Mouse (Mus musculus): ENCODE measurements around the gene Pld2.

DNA sequence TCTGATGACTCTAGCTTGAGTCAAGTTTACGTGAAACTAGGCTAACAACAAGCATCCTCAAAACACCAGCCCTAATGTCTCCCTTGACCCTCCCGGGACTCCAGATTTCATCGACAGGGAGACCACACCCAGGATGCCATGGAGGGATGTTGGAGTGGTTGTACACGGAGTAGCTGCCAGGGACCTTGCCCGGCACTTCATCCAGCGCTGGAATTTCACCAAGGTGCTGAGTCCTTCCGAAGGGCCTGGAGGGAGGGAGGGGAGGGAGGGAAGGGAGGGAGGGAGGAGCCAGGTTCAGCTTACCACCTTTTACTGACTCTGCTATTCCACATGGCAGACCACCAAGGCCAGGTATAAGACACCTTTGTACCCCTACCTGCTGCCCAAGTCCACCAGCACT lies 14.1 kb downstream of the Pld2 start:
- TF ChIP-seq POLR2A (IDR thresholded peaks at IDR 0.05; ENCODE audit: borderline replicate concordance, control insufficient read depth, low read depth, low read length) (no peak), CTCF (IDR thresholded peaks at IDR 0.05; ENCODE audit: control insufficient read depth, insufficient read depth, low read length) (no peak)
